Mouse (Mus musculus) monocyte, adult 59 days (primary cell): ENCODE data around the gene Mpdu1. TPM values are rescaled to one million over a fixed set of nuclear protein-coding genes. Genes with fewer than 3 reads are reported as not detected.

Experiments used
- total RNA-seq, 2 experiments: library from RNA; stranded (reverse); gene quantifications; one replicate each; pipeline ENCODE4 v1.2.4; 2023

Gene Mpdu1
- total RNA-seq, result 10 to 100 TPM; 73.1 to 74.9 TPM

DNA sequence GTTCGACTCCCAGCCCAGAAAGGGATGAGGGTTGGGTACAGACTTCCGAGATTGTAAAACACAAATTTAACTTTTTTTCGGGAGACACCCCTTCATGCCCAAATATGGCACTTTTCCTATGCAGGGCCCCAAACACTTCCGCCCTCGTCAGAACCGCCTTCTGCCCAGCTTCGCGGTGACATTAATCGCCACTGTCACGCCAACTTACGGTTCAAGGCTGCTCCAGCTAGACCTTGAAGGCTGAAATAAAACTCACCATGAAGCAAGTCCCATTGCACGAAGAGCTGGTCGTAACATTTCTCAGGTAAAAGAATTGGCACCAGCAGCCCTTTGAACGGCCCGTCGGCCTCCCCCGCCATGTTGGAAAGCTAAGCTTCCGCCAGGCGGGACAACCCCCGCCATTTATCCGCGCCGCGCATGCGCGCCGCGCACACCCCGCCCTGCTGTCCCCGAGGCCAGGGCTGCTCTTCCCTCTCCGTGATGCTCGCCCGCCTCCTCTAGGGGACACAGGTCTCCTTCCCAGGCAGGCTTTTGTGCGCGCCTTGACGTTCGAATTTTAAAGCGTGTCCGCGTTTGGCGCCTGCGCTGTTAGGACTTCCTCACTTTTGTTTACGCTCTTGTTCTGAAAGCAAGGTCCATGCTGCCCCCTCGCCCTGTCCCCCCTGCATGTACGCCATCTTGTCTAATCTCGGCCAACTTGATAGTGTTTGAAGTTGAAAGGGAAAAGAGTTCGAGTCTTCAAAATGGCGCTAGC is at the start of gene Mpdu1:
Mpdu1 (minus strand) TSS at position 430 of the 754 bp plus-strand sequence.

GRCm38 (mm10) chr11:69695361-69696181 is 33.1 kb upstream of the Mpdu1 start, which contains the start of the genes Tnfsf12 and Tnfsfm13:
Gene Tnfsf12, minus strand, starts transcription at chr11:69695849.
Gene Tnfsfm13, minus strand, starts transcription at chr11:69696098.

GRCm38 (mm10) chr11:69685526-69686148 is 23.2 kb upstream of the Mpdu1 start, which contains the start of gene Tnfsf13:
Gene Tnfsf13, minus strand, starts transcription at chr11:69685784.

GRCm38 (mm10) chr11:69681314-69682208 is 19.1 kb upstream of the Mpdu1 start, which contains the start of gene Senp3:
Gene Senp3, minus strand, starts transcription at chr11:69682084.

GRCm38 (mm10) chr11:69672211-69672706 is 9.8 kb upstream of the Mpdu1 start, which contains the start of gene Eif4a1:
Gene Eif4a1, minus strand, starts transcription at chr11:69672423.

GRCm38 (mm10) chr11:69665961-69666664 is 3.7 kb upstream of the Mpdu1 start, which contains the start of gene Cd68:
Gene Cd68, minus strand, starts transcription at chr11:69666153.

GRCm38 (mm10) chr11:69655264-69656064 is 7.0 kb downstream of the Mpdu1 start, which contains the start of gene Sox15:
Gene Sox15, plus strand, starts transcription at chr11:69655314.

GRCm38 (mm10) chr11:69632284-69633089 is 30.0 kb downstream of the Mpdu1 start, which contains the start of gene Fxr2:
Gene Fxr2, plus strand, starts transcription at chr11:69632990.

GRCm38 (mm10) chr11:69621571-69622268 is 40.7 kb downstream of the Mpdu1 start, which contains the start of gene Sat2:
Gene Sat2, plus strand, starts transcription at chr11:69622024.

GRCm38 (mm10) chr11:69617805-69618204 is 44.6 kb downstream of the Mpdu1 start, which contains the start of gene Shbg:
Gene Shbg, minus strand, starts transcription at chr11:69617905.

Other genes starting within 250 kb of the Mpdu1 start
- gene Kdm6b, start 249.0 kb downstream of the Mpdu1 start, total RNA-seq, result 100 to 1,000 TPM; 375 to 454 TPM
- 10 to 100 TPM; 35.0 to 38.9 TPM for gene Dnah2, start 113.5 kb downstream of the Mpdu1 start, total RNA-seq
- under 1 TPM; 0.63 to 0.70 TPM for gene Efnb3, start 102.4 kb downstream of the Mpdu1 start, total RNA-seq
- 1 to 10 TPM; 6.8 to 8.1 TPM for gene Wrap53, start 82.4 kb downstream of the Mpdu1 start, total RNA-seq
- gene Trp53, start 82.3 kb downstream of the Mpdu1 start, total RNA-seq, result 10 to 100 TPM; 79.2 to 81.1 TPM
- gene Atp1b2, start 56.7 kb downstream of the Mpdu1 start, total RNA-seq, result under 1 TPM in 1 of 2 experiments, not detected in 1; 0.24 TPM
- not detected for gene Shbg, start 44.7 kb downstream of the Mpdu1 start, total RNA-seq
- gene Sat2, start 40.6 kb downstream of the Mpdu1 start, total RNA-seq, result 1 to 10 TPM in 1 of 2 experiments, not detected in 1; 1.8 TPM
- 10 to 100 TPM; 68.3 to 68.4 TPM for gene Fxr2, start 29.7 kb downstream of the Mpdu1 start, total RNA-seq
- gene Sox15, start 7.3 kb downstream of the Mpdu1 start, total RNA-seq, result under 1 TPM in 1 of 2 experiments, not detected in 1; 0.64 TPM
- 100 to 1,000 TPM; 685 to 696 TPM for gene Cd68, start 3.5 kb upstream of the Mpdu1 start, total RNA-seq
- gene Eif4a1, start 9.8 kb upstream of the Mpdu1 start, total RNA-seq, result 100 to 1,000 TPM; 892 to 975 TPM
- gene Senp3, start 19.4 kb upstream of the Mpdu1 start, total RNA-seq, result 100 to 1,000 TPM; 109 to 116 TPM
- 10 to 100 TPM; 63.1 to 66.0 TPM for gene Tnfsf13, start 23.1 kb upstream of the Mpdu1 start, total RNA-seq
- 10 to 100 TPM; 66.6 to 77.0 TPM for gene Tnfsf12, start 33.2 kb upstream of the Mpdu1 start, total RNA-seq
- gene Tnfsfm13, start 33.5 kb upstream of the Mpdu1 start, total RNA-seq, result 10 to 100 TPM; 23.6 to 27.1 TPM
- 100 to 1,000 TPM; 114 to 142 TPM for gene Polr2a, start 96.0 kb upstream of the Mpdu1 start, total RNA-seq
- not detected for gene Slc35g3, start 99.3 kb upstream of the Mpdu1 start, total RNA-seq
- 10 to 100 TPM; 16.0 to 20.0 TPM for gene Zbtb4, start 103.3 kb upstream of the Mpdu1 start, total RNA-seq
- under 1 TPM; 0.45 to 0.49 TPM for gene Chrnb1, start 133.3 kb upstream of the Mpdu1 start, total RNA-seq
- gene Fgf11, start 139.2 kb upstream of the Mpdu1 start, total RNA-seq, result 1 to 10 TPM in 1 of 2 experiments, under 1 TPM in 1; 0.76 to 1.3 TPM
- not detected for gene Tmem102, start 143.0 kb upstream of the Mpdu1 start, total RNA-seq
- not detected for gene Gm39566, start 152.7 kb upstream of the Mpdu1 start, total RNA-seq
- gene Spem2, start 155.8 kb upstream of the Mpdu1 start, total RNA-seq, result not detected
- not detected for gene Spem1, start 159.5 kb upstream of the Mpdu1 start, total RNA-seq
- gene Nlgn2, start 175.1 kb upstream of the Mpdu1 start, total RNA-seq, result 1 to 10 TPM; 1.9 to 2.6 TPM
- 100 to 1,000 TPM; 100 to 117 TPM for gene Tmem256, start 175.9 kb upstream of the Mpdu1 start, total RNA-seq
- gene Plscr3, start 183.7 kb upstream of the Mpdu1 start, total RNA-seq, result 10 to 100 TPM; 39.8 to 43.6 TPM
- not detected for gene Tnk1, start 196.1 kb upstream of the Mpdu1 start, total RNA-seq
- gene Tmem95, start 215.4 kb upstream of the Mpdu1 start, total RNA-seq, result not detected
- gene Kctd11, start 218.8 kb upstream of the Mpdu1 start, total RNA-seq, result 1 to 10 TPM; 6.0 TPM
- gene Acap1, start 232.9 kb upstream of the Mpdu1 start, total RNA-seq, result 10 to 100 TPM; 10.4 to 12.2 TPM
- gene 2810408A11Rik, start 238.3 kb upstream of the Mpdu1 start, total RNA-seq, result under 1 TPM; 0.31 to 0.49 TPM
- gene Neurl4, start 238.4 kb upstream of the Mpdu1 start, total RNA-seq, result 10 to 100 TPM; 30.0 to 30.4 TPM